In the genomic region with DNA sequence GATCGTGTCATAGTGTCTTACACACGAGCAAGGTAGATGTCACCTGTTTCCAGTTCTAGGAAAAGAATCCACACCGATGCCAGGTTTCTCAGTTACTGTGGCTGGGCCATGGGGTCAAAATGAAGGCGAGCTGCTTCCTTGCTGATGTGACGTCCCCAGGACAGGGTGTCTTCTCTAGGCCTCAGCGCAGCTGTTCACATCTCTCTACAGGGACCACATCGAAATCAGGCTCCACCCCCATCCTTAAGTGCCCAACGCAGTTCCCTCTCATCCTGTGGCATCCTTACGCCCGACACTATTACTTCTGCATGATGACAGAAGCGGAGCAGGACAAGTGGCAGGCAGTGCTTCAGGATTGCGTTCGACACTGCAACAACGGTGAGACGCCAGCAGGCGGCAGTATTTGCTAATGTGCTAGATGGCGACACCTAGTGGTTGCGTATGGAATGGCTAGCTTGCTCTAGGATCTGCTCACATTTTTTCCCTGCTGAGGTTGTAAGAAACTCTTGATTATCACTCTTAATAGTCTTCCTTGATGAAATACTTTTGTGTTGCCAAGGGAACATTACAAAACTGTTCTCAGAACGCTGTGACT, we compare ENCODE assay signal across 8 mouse cellular contexts. TPM values are rescaled to one million over a fixed set of nuclear protein-coding genes. Genes with fewer than 3 reads are reported as not detected.
A peak's percentile ranks its signal among the peaks of the same experiment; 100 is the strongest.
DNase-seq lines count a peak whose midpoint lies in the region; ATAC-seq and TF ChIP-seq lines count a peak whose summit lies in the region.

No protein-coding gene starts in this region.

- H3K27ac ChIP-seq in bone marrow macrophage, adult 2 months (ENCODE audit: insufficient read depth, low read depth, low read length): no peak overlapping the region
- 0 out of 2 replicates have a peak overlapping the region, but pooled peaks have one; percentile 48 for H3K27ac ChIP-seq in embryonic facial prominence, embryonic 15.5 days (replicated peaks)
- H3K27ac ChIP-seq in heart, embryonic 13.5 days (replicated peaks): 0 out of 2 replicates have a peak overlapping the region, but pooled peaks have one; percentile 17

- no peaks in the 10 kb centered on the region for H3K9me3 ChIP-seq in embryonic facial prominence, embryonic 15.5 days (replicated peaks)
- H3K9me3 ChIP-seq in heart, embryonic 13.5 days: no peaks in the 10 kb centered on the region

- 25% methylated on average over 19 of the region's 19 CpGs for WGBS in embryonic facial prominence, embryonic 15.5 days
- WGBS in heart, embryonic 13.5 days: 27% methylated on average over 19 of the region's 19 CpGs

- H3K9ac ChIP-seq in embryonic facial prominence, embryonic 15.5 days: no peak overlapping the region
- no peak overlapping the region for H3K9ac ChIP-seq in heart, embryonic 13.5 days

- TF ChIP-seq CTCF in bone marrow macrophage, adult 2 months (IDR thresholded peaks at IDR 0.05; ENCODE audit: low read depth, low read length): peak; percentile 100

- peak; percentile 59 for DNase-seq in MEL-GATA-1-ER (ENCODE audit: extremely low read depth, low read depth)
- DNase-seq in layer of hippocampus, adult 9-10 months (ENCODE audit: low spot score): peak; percentile 79
- peak; percentile 80 for DNase-seq in lung, postnatal 25 days (ENCODE audit: low spot score)
- peak; percentile 81 for DNase-seq in right cerebral cortex, postnatal 25 days
- peak; percentile 73 to 80 for DNase-seq in urinary bladder, postnatal 36 days (ENCODE audit: low spot score in 2 of 2)

- H3K4me2 ChIP-seq in embryonic facial prominence, embryonic 15.5 days (replicated peaks): no peak overlapping the region
- H3K4me2 ChIP-seq in heart, embryonic 13.5 days: no peak overlapping the region

- H3K4me1 ChIP-seq in bone marrow macrophage, adult 2 months (ENCODE audit: control insufficient read depth, insufficient read depth, low read length): peaks cover 23% of the 10 kb centered on the region
- peaks cover 47% of the 10 kb centered on the region for H3K4me1 ChIP-seq in embryonic facial prominence, embryonic 15.5 days
- peaks cover 63% of the 10 kb centered on the region for H3K4me1 ChIP-seq in heart, embryonic 13.5 days

- no peak overlapping the region for H3K4me3 ChIP-seq in bone marrow macrophage, adult 2 months (ENCODE audit: insufficient read depth, low read length)
- H3K4me3 ChIP-seq in embryonic facial prominence, embryonic 15.5 days (replicated peaks): no peak overlapping the region
- H3K4me3 ChIP-seq in heart, embryonic 13.5 days: no peak overlapping the region

- ATAC-seq in embryonic facial prominence, embryonic 15.5 days (ENCODE audit: insufficient number of reproducible peaks, low FRiP score, low TSS enrichment, low read depth): no peak
- no peak for ATAC-seq in heart, embryonic 13.5 days (ENCODE audit: extremely low read depth, insufficient number of reproducible peaks, low FRiP score, low TSS enrichment)

- peaks cover 44% of the 10 kb centered on the region for H3K36me3 ChIP-seq in embryonic facial prominence, embryonic 15.5 days
- peaks cover 62% of the 10 kb centered on the region for H3K36me3 ChIP-seq in heart, embryonic 13.5 days

- no peaks in the 10 kb centered on the region for H3K27me3 ChIP-seq in embryonic facial prominence, embryonic 15.5 days
- no peaks in the 10 kb centered on the region for H3K27me3 ChIP-seq in heart, embryonic 13.5 days (replicated peaks)

- TF ChIP-seq POLR2A in bone marrow macrophage, adult 2 months (IDR thresholded peaks at IDR 0.05; ENCODE audit: borderline replicate concordance, low read depth, low read length): no peak

RNA-seq across cellular contexts. Expression of a gene that starts 36.4 kb away (rescaled TPM):
- polyA plus RNA-seq in bone marrow macrophage, adult 2 months (2012; ENCODE audit: insufficient read depth, insufficient read length, missing spikeins): 78.3 and 90.1 TPM in 2 replicates
- 103 and 111 TPM in 2 replicates for polyA plus RNA-seq in embryonic facial prominence, embryonic 15.5 days (2015; fragmentation: Nextera tagmentation; extraction: Ambion mirVana)
- polyA plus RNA-seq in heart, embryonic 13.5 days (2015; fragmentation: Nextera tagmentation; extraction: Ambion mirVana): 46.4 and 47.1 TPM in 2 replicates

RNA-seq across cellular contexts. Expression of a gene that starts 49.1 kb away (rescaled TPM):
- 17.4 and 23.3 TPM in 2 replicates for polyA plus RNA-seq in bone marrow macrophage, adult 2 months (2012; ENCODE audit: insufficient read depth, insufficient read length, missing spikeins)
- polyA plus RNA-seq in embryonic facial prominence, embryonic 15.5 days (2015; fragmentation: Nextera tagmentation; extraction: Ambion mirVana): 141 and 176 TPM in 2 replicates
- polyA plus RNA-seq in heart, embryonic 13.5 days (2015; fragmentation: Nextera tagmentation; extraction: Ambion mirVana): 108 and 112 TPM in 2 replicates

RNA-seq across cellular contexts. Expression of a gene that starts 49.1 kb away (rescaled TPM):
- polyA plus RNA-seq in bone marrow macrophage, adult 2 months (2012; ENCODE audit: insufficient read depth, insufficient read length, missing spikeins): 12.0 and 13.2 TPM in 2 replicates
- 13.1 and 15.3 TPM in 2 replicates for polyA plus RNA-seq in embryonic facial prominence, embryonic 15.5 days (2015; fragmentation: Nextera tagmentation; extraction: Ambion mirVana)
- 8.1 and 9.6 TPM in 2 replicates for polyA plus RNA-seq in heart, embryonic 13.5 days (2015; fragmentation: Nextera tagmentation; extraction: Ambion mirVana)
